28 mouse cellular contexts compared by ENCODE assay signal in the genomic region with DNA sequence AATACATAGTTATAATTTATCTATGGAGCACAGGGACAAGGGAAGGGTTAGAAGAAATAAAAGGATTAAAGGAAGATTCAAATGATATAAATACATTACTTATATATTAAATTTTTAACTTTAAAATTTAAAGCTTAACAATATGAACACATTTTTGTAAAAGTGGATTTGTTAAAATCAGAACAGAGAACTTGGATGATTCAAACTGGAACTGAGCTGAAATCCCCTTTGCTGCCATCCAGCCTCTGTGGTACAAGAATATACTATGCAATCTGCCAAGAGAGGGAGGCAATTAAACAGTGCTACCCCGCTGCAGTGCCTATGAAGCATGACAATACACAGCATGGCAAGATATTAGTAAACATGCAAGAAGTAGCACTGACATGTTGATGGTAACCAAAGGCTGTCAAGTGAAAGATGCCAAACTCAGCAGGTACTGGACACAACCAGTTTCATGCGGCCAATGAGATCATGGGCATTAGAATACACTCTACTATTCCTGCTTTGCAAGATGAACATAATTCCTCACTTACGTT.
DNase-seq lines count a peak whose midpoint lies in the region; ATAC-seq and TF ChIP-seq lines count a peak whose summit lies in the region.
"Had no signal": no experiment of that assay in that cellular context is flagged by ENCODE, and none has a peak within 500 bp of the region (broad histone marks: within the 10 kb centered on the region; RNA-seq: fewer than 3 reads in every experiment).

No protein-coding gene starts in this region.

- no peak overlapping the region for H3K4me2 ChIP-seq in hindbrain, embryonic 16.5 days (ENCODE audit: low read length)
- H3K4me2 ChIP-seq in CH12.LX (ENCODE audit: insufficient read depth, low read depth, poor library complexity, severe bottlenecking): no peak overlapping the region
- H3K4me2 ChIP-seq: embryonic facial prominence, embryonic 12.5 days; heart, embryonic 11.5 days; midbrain, embryonic 15.5 days; stomach, embryonic 15.5 days had no signal

- no peaks in the 10 kb centered on the region for H3K4me1 ChIP-seq in hindbrain, embryonic 16.5 days (ENCODE audit: control insufficient read depth, insufficient read depth, low read depth, low read length)
- H3K4me1 ChIP-seq in hindbrain, embryonic 10.5 days (replicated peaks): no peaks in the 10 kb centered on the region
- peaks cover 0 to 3% of the 10 kb centered on the region in 2 experiments; a peak in 1 of 4 replicates for H3K4me1 ChIP-seq in CH12.LX (ENCODE audit: control insufficient read depth in 1 of 2, insufficient read depth in 2 of 2)
- H3K4me1 ChIP-seq: embryonic facial prominence, embryonic 12.5 days; midbrain, embryonic 15.5 days; stomach, embryonic 15.5 days had no signal

- WGBS in hindbrain, embryonic 16.5 days: 65% methylated on average over 3 of the region's 3 CpGs
- WGBS in hindbrain, embryonic 10.5 days: 88% methylated on average over 3 of the region's 3 CpGs

- no peak overlapping the region for H3K9ac ChIP-seq in hindbrain, embryonic 16.5 days (ENCODE audit: low read depth, low read length)
- no peak overlapping the region for H3K9ac ChIP-seq in CH12.LX (ENCODE audit: insufficient read depth, low read depth)
- H3K9ac ChIP-seq: embryonic facial prominence, embryonic 12.5 days; liver, embryonic 14.5 days; midbrain, embryonic 15.5 days; stomach, embryonic 15.5 days had no signal

- no peaks in the 10 kb centered on the region for H3K36me3 ChIP-seq in hindbrain, embryonic 16.5 days (ENCODE audit: control insufficient read depth, insufficient read depth, low read length)
- no peaks in the 10 kb centered on the region for H3K36me3 ChIP-seq in hindbrain, embryonic 10.5 days
- no peaks in the 10 kb centered on the region for H3K36me3 ChIP-seq in CH12.LX (replicated peaks in 1 of 2; ENCODE audit: control insufficient read depth in 1 of 2, insufficient read depth in 1 of 2, low read length in 1 of 2)
- H3K36me3 ChIP-seq: embryonic facial prominence, embryonic 12.5 days; midbrain, embryonic 15.5 days; stomach, embryonic 15.5 days had no signal

- DNase-seq in cerebellum, adult 9-10 months: peak; percentile 8
- DNase-seq in cerebellum, adult 11 months: no peak
- no peak for DNase-seq in hindbrain, embryonic 10.5 days (ENCODE audit: low spot score)
- DNase-seq in CH12.LX (ENCODE audit: extremely low read depth): no peak
- DNase-seq in cerebellum, postnatal 25 days: peak; percentile 19 to 27
- DNase-seq in lung, postnatal 10 days: no peak
- DNase-seq: adrenal gland, adult 8-10 months; embryo, embryonic 11 days; gastrocnemius, postnatal 10 days; heart, adult 11 months; heart, postnatal 36 days; kidney, adult 8-10 months; kidney, postnatal 4 days; layer of hippocampus, postnatal 36 days; liver; lung, adult 2 months; lung, postnatal 14 days; right cerebral cortex, postnatal 25 days had no signal

- no peak for TF ChIP-seq CTCF in CH12.LX (conservative IDR thresholded peaks at IDR 0.05 in 1 of 2, IDR thresholded peaks at IDR 0.05 in 1 of 2; ENCODE audit: low read depth in 2 of 2, low read length in 2 of 2)

- no peak overlapping the region for H3K4me3 ChIP-seq in hindbrain, embryonic 16.5 days (ENCODE audit: low read length)
- H3K4me3 ChIP-seq in hindbrain, embryonic 10.5 days: no peak overlapping the region
- H3K4me3 ChIP-seq in CH12.LX (replicated peaks in 1 of 3; ENCODE audit: low read depth in 2 of 3, low read length in 2 of 3, poor library complexity in 1 of 3): no peak overlapping the region
- H3K4me3 ChIP-seq: embryonic facial prominence, embryonic 12.5 days; midbrain, embryonic 15.5 days; stomach, embryonic 15.5 days had no signal

- no peak for TF ChIP-seq POLR2A in CH12.LX (IDR thresholded peaks at IDR 0.05; ENCODE audit: low read depth, low read length)

- TF ChIP-seq EP300 in CH12.LX (IDR thresholded peaks at IDR 0.05; ENCODE audit: low read length): peak; percentile 56; the same call in 1 of the 2 replicates

- no peaks in the 10 kb centered on the region for H3K27me3 ChIP-seq in hindbrain, embryonic 16.5 days (replicated peaks; ENCODE audit: control insufficient read depth, insufficient read depth, low read length)
- H3K27me3 ChIP-seq in hindbrain, embryonic 10.5 days (ENCODE audit: insufficient read depth, poor library complexity, severe bottlenecking): no peaks in the 10 kb centered on the region
- no peaks in the 10 kb centered on the region for H3K27me3 ChIP-seq in CH12.LX (replicated peaks)
- H3K27me3 ChIP-seq: embryonic facial prominence, embryonic 12.5 days; midbrain, embryonic 15.5 days; stomach, embryonic 15.5 days had no signal

- dilution Hi-C loops in CH12.LX (cut with MboI; ENCODE audit: extremely low pct_ligation_motif_present, extremely low pct_unique_long_range_greater_than_20kb, low sequenced_read_pairs): no loop called here

- H3K9me3 ChIP-seq in hindbrain, embryonic 16.5 days (ENCODE audit: control insufficient read depth, low read length): no peaks in the 10 kb centered on the region
- H3K9me3 ChIP-seq in hindbrain, embryonic 10.5 days: no peaks in the 10 kb centered on the region
- peaks cover 30% of the 10 kb centered on the region for H3K9me3 ChIP-seq in CH12.LX (replicated peaks; ENCODE audit: low read length)
- H3K9me3 ChIP-seq: embryonic facial prominence, embryonic 12.5 days; midbrain, embryonic 15.5 days; stomach, embryonic 15.5 days had no signal

- H3K79me2 ChIP-seq in CH12.LX (replicated peaks; ENCODE audit: control insufficient read depth, extremely low read depth, insufficient read depth, poor library complexity, severe bottlenecking): no peaks in the 10 kb centered on the region

- peak; percentile 79 for ATAC-seq in hindbrain, embryonic 16.5 days
- ATAC-seq: activated CD4-positive, CD25-positive, alpha-beta regulatory T cell, adult 4 months; CD4-positive, CD25-positive, alpha-beta regulatory T cell, adult 4 months; intestine, embryonic 16.5 days; midbrain, embryonic 15.5 days had no signal

- in situ Hi-C loops in CH12.LX (cut with MboI; ENCODE audit: low pct_ligation_motif_present, low pct_unique_long_range_greater_than_20kb, low sequenced_read_pairs): no loop called here

- no peak overlapping the region for H3K27ac ChIP-seq in hindbrain, embryonic 16.5 days (ENCODE audit: low read depth, low read length)
- H3K27ac ChIP-seq in hindbrain, embryonic 10.5 days: no peak overlapping the region
- H3K27ac ChIP-seq in CH12.LX (ENCODE audit: insufficient read depth, low read depth): no peak overlapping the region
- H3K27ac ChIP-seq: embryonic facial prominence, embryonic 12.5 days; kidney, postnatal 0 days; liver, embryonic 14.5 days; midbrain, embryonic 15.5 days; stomach, embryonic 15.5 days had no signal

- TF ChIP-seq RAD21 in CH12.LX (IDR thresholded peaks at IDR 0.05; ENCODE audit: low read depth, low read length): no peak

TF ChIP-seq in CH12.LX, 34 proteins besides CTCF, POLR2A, EP300 and RAD21:
- TF ChIP-seq ETS1 (conservative IDR thresholded peaks at IDR 0.05; ENCODE audit: low read depth, low read length) (no peak), SIN3A (IDR thresholded peaks at IDR 0.05; ENCODE audit: low read length) (no peak), IRF4 (IDR thresholded peaks at IDR 0.05; ENCODE audit: low read depth, low read length) (peak; percentile 73), CHD2 (IDR thresholded peaks at IDR 0.05; ENCODE audit: low read length) (no peak)

Comparison
In these comparisons a context has a peak if more than half of its experiments do, and no peak if none do; other contexts are left out.
1. DNase-seq: peak in cerebellum, adult 9-10 months (single experiment) and cerebellum, postnatal 25 days (2 of 2); none in cerebellum, adult 11 months (single experiment), hindbrain, embryonic 10.5 days (single experiment), CH12.LX (single experiment) and lung, postnatal 10 days (single experiment).